Mouse (Mus musculus): ENCODE results near the gene Irf2.

The Irf2 gene

GRCm38 (mm10) chr8:46843855-46844254 lies 104.3 kb downstream of the Irf2 start:
- no peak for DNase-seq (ENCODE audit: low read depth, low spot score)

- DNase-seq (ENCODE audit: low read depth, low spot score), result no peak
These were observed 104.9 kb downstream of the Irf2 start for GRCm38 (mm10) chr8:46844371-46844973.

- DNase-seq (ENCODE audit: low read depth, low spot score), result no peak
These were observed 105.6 kb downstream of the Irf2 start for GRCm38 (mm10) chr8:46844974-46845774.

- DNase-seq (ENCODE audit: low read depth, low spot score), result no peak
These were observed 106.4 kb downstream of the Irf2 start for GRCm38 (mm10) chr8:46845891-46846290.

- DNase-seq (ENCODE audit: low read depth, low spot score), result no peak
These were observed 107.4 kb downstream of the Irf2 start for GRCm38 (mm10) chr8:46846893-46847292.

GRCm38 (mm10) chr8:46848011-46848641 lies 108.6 kb downstream of the Irf2 start:
- no peak for DNase-seq (ENCODE audit: low read depth, low spot score)

GRCm38 (mm10) chr8:46848931-46849330 lies 109.4 kb downstream of the Irf2 start:
- no peak for DNase-seq (ENCODE audit: low read depth, low spot score)

- DNase-seq (ENCODE audit: low read depth, low spot score), result no peak
These were observed 109.9 kb downstream of the Irf2 start for GRCm38 (mm10) chr8:46849458-46849857.

GRCm38 (mm10) chr8:46850258-46850897 lies 110.8 kb downstream of the Irf2 start:
- DNase-seq (ENCODE audit: low read depth, low spot score), result no peak

GRCm38 (mm10) chr8:46851560-46851959 lies 112.0 kb downstream of the Irf2 start:
- no peak for DNase-seq (ENCODE audit: low read depth, low spot score)

GRCm38 (mm10) chr8:46852377-46852776 lies 112.8 kb downstream of the Irf2 start:
- no peak for DNase-seq (ENCODE audit: low read depth, low spot score)

GRCm38 (mm10) chr8:46859164-46859846 lies 119.8 kb downstream of the Irf2 start:
- DNase-seq (ENCODE audit: low read depth, low spot score), result no peak

- no peak for DNase-seq (ENCODE audit: low read depth, low spot score)
These were observed 120.3 kb downstream of the Irf2 start for GRCm38 (mm10) chr8:46859847-46860167.

- no peak for DNase-seq (ENCODE audit: low read depth, low spot score)
These were observed 123.0 kb downstream of the Irf2 start for GRCm38 (mm10) chr8:46862508-46862907.

- peak; percentile 88 for DNase-seq (ENCODE audit: low read depth, low spot score)
These were observed 125.9 kb downstream of the Irf2 start for GRCm38 (mm10) chr8:46865428-46865827.

- peak; percentile 54 for DNase-seq (ENCODE audit: low read depth, low spot score)
These were observed 127.9 kb downstream of the Irf2 start for GRCm38 (mm10) chr8:46867440-46867839.

GRCm38 (mm10) chr8:46868346-46869065 lies 129.0 kb downstream of the Irf2 start:
- DNase-seq (ENCODE audit: low read depth, low spot score), result peak; percentile 98

GRCm38 (mm10) chr8:46869521-46869925 lies 130.0 kb downstream of the Irf2 start:
- DNase-seq (ENCODE audit: low read depth, low spot score), result peak; percentile 93

- DNase-seq (ENCODE audit: low read depth, low spot score), result no peak
These were observed 131.6 kb downstream of the Irf2 start for GRCm38 (mm10) chr8:46871086-46871485.

GRCm38 (mm10) chr8:46875615-46876293 lies 136.2 kb downstream of the Irf2 start:
- no peak for DNase-seq (ENCODE audit: low read depth, low spot score)

GRCm38 (mm10) chr8:46881348-46881747 lies 141.8 kb downstream of the Irf2 start:
- DNase-seq (ENCODE audit: low read depth, low spot score), result no peak
